Mouse (Mus musculus) midbrain, embryonic 13.5 days (tissue): Measurements from ENCODE around the gene Eif4enif1. TPM values are rescaled to one million over a fixed set of nuclear protein-coding genes. Genes with fewer than 3 reads are reported as not detected.
"Not testable (repeated sequence)": the region's sequence is repeated elsewhere in the genome, so short reads cannot be mapped to it uniquely, and the experiment has no call there.

Experiments used
- ATAC-seq: fragments of 200-750 bp; cut with Nextera tagmentation; 2 replicates; pipeline ENCODE4 v1.8.0; 2017; ENCODE audit warnings: mild to moderate bottlenecking, moderate TSS enrichment, moderate library complexity
- H3K27ac ChIP-seq: fragments of 300-500 bp; sonication (generic); 2 replicates; pipeline ENCODE4 v1.5.1; 2015; ENCODE audit warnings: inconsistent platforms, mild to moderate bottlenecking, moderate library complexity
- H3K27me3 ChIP-seq: fragments of 300-500 bp; sonication (generic); 2 replicates; pipeline ENCODE4 v1.6.1; 2015; ENCODE audit warnings: mild to moderate bottlenecking, inconsistent platforms
- H3K36me3 ChIP-seq: fragments of 300-500 bp; sonication (generic); 2 replicates; pipeline ENCODE4 v1.6.1; 2015; ENCODE audit warnings: mild to moderate bottlenecking, inconsistent platforms
- H3K4me1 ChIP-seq: fragments of 300-500 bp; sonication (generic); replicated peaks from 2 replicates; pipeline ENCODE4 v1.6.1; 2015; ENCODE audit warnings: inconsistent platforms
- H3K4me2 ChIP-seq: fragments of 300-500 bp; sonication (generic); replicated peaks from 2 replicates; pipeline ENCODE4 v1.6.1; 2015; ENCODE audit warnings: moderate library complexity, mild to moderate bottlenecking, inconsistent platforms
- H3K4me3 ChIP-seq: fragments of 300-500 bp; sonication (generic); replicated peaks from 2 replicates; pipeline ENCODE4 v1.5.1; 2015; ENCODE audit warnings: mild to moderate bottlenecking, inconsistent platforms
- H3K9ac ChIP-seq: fragments of 300-500 bp; sonication (generic); replicated peaks from 2 replicates; pipeline ENCODE4 v1.6.1; 2015; ENCODE audit warnings: mild to moderate bottlenecking, inconsistent platforms
- H3K9me3 ChIP-seq: fragments of 300-500 bp; sonication (generic); 2 replicates; pipeline ENCODE4 v1.6.1; 2016; ENCODE audit warnings: mild to moderate bottlenecking, inconsistent platforms
- WGBS: fragments of 180-500 bp; shearing (Covaris S2); methylation state at CpG from one replicate; pipeline ENCODE4 v1.1.7; 2015; 5-methylcytosine and 5-hydroxymethylcytosine counted together
- polyA plus RNA-seq: library from polyadenylated mRNA; unstranded; fragments of >200 nt; fragmentation: Nextera tagmentation; extraction: Ambion mirVana; gene quantifications from 2 replicates; pipeline ENCODE4 v1.2.1, GENCODE M21; 2015

The Eif4enif1 gene
- polyA plus RNA-seq, 1 experiment from 2014 or later: 54.4 TPM

DNA sequence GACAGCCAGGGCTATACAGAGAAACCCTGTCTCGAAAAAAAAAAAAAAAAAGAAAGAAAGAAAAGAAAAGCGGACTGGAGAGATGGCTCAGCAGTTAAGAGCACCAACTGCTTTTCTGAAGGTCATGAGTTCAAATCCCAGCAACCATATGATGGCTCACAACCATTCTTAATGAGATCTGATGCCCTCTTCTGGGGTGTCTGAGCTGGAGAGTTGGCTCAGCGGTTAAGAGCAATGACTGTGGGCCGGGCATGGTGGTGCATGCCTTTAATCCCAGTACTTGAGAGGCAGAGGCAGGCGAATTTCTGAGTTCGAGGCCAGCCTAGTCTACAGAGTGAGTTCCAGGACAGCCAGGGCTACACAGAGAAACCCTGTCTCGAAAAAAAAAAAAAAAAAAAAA is 1.6 kb upstream of the Eif4enif1 start:
- H3K9ac ChIP-seq, H3K4me3 ChIP-seq, H3K27me3 ChIP-seq, ATAC-seq, H3K27ac ChIP-seq, H3K4me2 ChIP-seq, H3K9me3 ChIP-seq, H3K36me3 ChIP-seq: not testable (repeated sequence)
- H3K4me1 ChIP-seq: peaks cover 17% of the 10 kb centered on the region
- WGBS: 95% methylated on average over 7 of the region's 7 CpGs

- H3K9me3 ChIP-seq: no peaks in the 10 kb centered on the region
- H3K4me2 ChIP-seq: peak overlapping the region; percentile 33
- WGBS: 8% methylated on average over 16 of the region's 16 CpGs
- H3K4me3 ChIP-seq: peak overlapping the region; percentile 41
- no peak overlapping the region for H3K9ac ChIP-seq
- peaks cover 15% of the 10 kb centered on the region for H3K36me3 ChIP-seq
- no peak overlapping the region for H3K27ac ChIP-seq
- H3K4me1 ChIP-seq: peaks cover 17% of the 10 kb centered on the region
- ATAC-seq: no peak
- H3K27me3 ChIP-seq: no peaks in the 10 kb centered on the region
Observed at GRCm38 (mm10) chr11:3201326-3202230, 614 bp upstream of the Eif4enif1 start.

DNA sequence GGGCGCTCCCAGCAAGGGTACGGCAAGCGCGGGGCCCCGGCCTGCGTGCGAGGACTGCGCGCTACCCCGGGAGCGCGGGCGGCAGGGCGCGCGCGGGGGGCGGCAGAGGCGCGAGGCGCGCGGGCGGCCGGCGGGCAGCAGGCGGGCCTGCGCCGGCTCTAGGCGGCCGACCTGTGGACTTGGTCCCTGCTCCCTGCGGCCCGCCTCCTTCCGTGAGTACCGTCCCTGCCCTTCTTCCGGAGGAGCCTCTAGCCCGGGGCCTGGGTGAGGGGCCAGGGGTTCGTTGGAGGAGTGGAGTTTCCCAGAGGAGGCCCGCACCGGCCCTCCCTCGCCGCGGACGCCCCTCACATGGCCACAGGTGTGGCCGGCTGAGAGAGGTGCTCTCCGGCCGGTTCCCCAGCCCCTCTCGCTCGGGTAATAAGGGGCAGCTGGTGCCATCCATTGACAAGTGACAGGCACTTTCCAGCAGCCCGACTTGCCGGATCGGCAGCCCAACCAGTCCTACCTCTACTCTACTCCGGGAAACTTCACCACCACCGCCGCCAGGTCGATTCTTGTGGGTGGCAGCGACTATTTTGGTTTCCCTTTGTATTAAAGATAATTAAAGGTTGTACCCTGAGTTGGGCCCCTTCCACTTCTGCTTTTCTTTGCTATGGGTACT is 719 bp downstream of the Eif4enif1 start:
- H3K27me3 ChIP-seq: no peaks in the 10 kb centered on the region
- ATAC-seq: peak; percentile 52
- WGBS: 1% methylated on average over 26 of the region's 57 CpGs
- no peaks in the 10 kb centered on the region for H3K9me3 ChIP-seq
- H3K4me2 ChIP-seq: peak overlapping the region; percentile 44
- peaks cover 24% of the 10 kb centered on the region for H3K36me3 ChIP-seq
- H3K4me3 ChIP-seq: peak overlapping the region; percentile 41
- peak overlapping the region; percentile 55 for H3K9ac ChIP-seq
- peaks cover 17% of the 10 kb centered on the region for H3K4me1 ChIP-seq
- peak overlapping the region; percentile 16 for H3K27ac ChIP-seq

DNA sequence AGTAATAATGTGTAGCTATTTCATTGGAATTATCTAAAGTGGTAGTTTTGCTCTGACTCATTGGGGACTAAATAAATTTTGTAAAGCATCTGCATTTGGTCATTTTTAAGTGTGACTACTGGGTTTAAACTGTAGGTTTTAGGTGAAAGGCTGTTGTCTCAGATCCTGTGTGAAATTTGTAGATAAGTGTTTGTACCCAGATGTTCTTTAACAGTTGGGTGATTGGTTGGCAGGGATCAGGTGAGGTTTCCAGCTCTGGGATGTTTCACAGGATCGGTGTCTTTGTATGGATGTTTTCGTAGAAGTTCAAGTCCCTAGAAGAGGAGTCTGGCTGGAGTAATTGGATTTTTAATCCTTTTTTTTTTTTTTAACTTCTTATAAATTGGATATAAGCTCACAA is 1.6 kb downstream of the Eif4enif1 start:
- Histone ChIP-seq H3K36me3 (peaks cover 31% of the 10 kb centered on the region), H3K27ac (no peak overlapping the region), H3K27me3 (no peaks in the 10 kb centered on the region), H3K4me1 (peaks cover 17% of the 10 kb centered on the region), H3K9ac (no peak overlapping the region), H3K4me3 (peak overlapping the region; percentile 41), H3K9me3 (no peaks in the 10 kb centered on the region), H3K4me2 (peak overlapping the region; percentile 44)
- ATAC-seq: no peak
- WGBS: 92% methylated on average over 2 of the region's 2 CpGs

DNA sequence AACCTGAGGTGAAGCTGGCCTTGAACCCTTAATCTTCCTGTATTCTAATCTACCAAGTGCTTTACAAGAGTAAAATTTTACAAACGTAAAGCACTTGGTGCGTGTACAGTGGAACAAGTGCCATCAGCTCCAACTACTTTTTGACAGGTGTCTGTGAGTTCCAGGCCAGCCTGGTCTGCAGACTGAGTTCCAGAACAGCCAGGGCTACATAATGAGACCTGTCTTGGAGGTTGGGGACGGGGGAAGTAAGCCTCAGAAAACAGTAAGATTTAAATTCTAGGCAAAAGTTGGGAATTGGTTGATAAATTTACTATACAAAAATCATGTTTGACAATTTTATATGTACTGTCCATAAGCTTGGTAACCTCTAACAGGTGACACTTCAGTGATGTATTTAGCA is 3.0 kb downstream of the Eif4enif1 start:
- Histone ChIP-seq H3K4me2 (no peak overlapping the region), H3K9me3 (no peaks in the 10 kb centered on the region), H3K27ac (no peak overlapping the region), H3K4me3 (no peak overlapping the region), H3K9ac (no peak overlapping the region), H3K36me3 (peaks cover 42% of the 10 kb centered on the region), H3K4me1 (peaks cover 17% of the 10 kb centered on the region), H3K27me3 (no peaks in the 10 kb centered on the region)
- 95% methylated on average over 3 of the region's 3 CpGs for WGBS
- no peak for ATAC-seq

GRCm38 (mm10) chr11:3206783-3207182 is 4.6 kb downstream of the Eif4enif1 start:
- H3K36me3 ChIP-seq: peaks cover 48% of the 10 kb centered on the region
- H3K4me1 ChIP-seq: peaks cover 17% of the 10 kb centered on the region
- WGBS: 96% methylated on average over 3 of the region's 3 CpGs
- H3K9me3 ChIP-seq: no peaks in the 10 kb centered on the region
- ATAC-seq: no peak
- no peak overlapping the region for H3K4me3 ChIP-seq
- H3K27me3 ChIP-seq: no peaks in the 10 kb centered on the region
- H3K4me2 ChIP-seq: no peak overlapping the region
- H3K27ac ChIP-seq: no peak overlapping the region
- no peak overlapping the region for H3K9ac ChIP-seq

GRCm38 (mm10) chr11:3212526-3212925 is 10.3 kb downstream of the Eif4enif1 start:
- Histone ChIP-seq H3K9ac (no peak overlapping the region), H3K27me3 (no peaks in the 10 kb centered on the region), H3K36me3 (peaks cover 70% of the 10 kb centered on the region), H3K9me3 (no peaks in the 10 kb centered on the region), H3K4me3 (no peak overlapping the region), H3K4me1 (no peaks in the 10 kb centered on the region), H3K4me2 (no peak overlapping the region), H3K27ac (no peak overlapping the region)
- ATAC-seq: no peak
- 88% methylated on average over 1 of the region's 1 CpGs for WGBS

- WGBS: 84% methylated on average over 5 of the region's 5 CpGs
- H3K9me3 ChIP-seq: no peaks in the 10 kb centered on the region
- H3K4me2 ChIP-seq: no peak overlapping the region
- H3K27ac ChIP-seq: no peak overlapping the region
- peaks cover 78% of the 10 kb centered on the region for H3K36me3 ChIP-seq
- no peak for ATAC-seq
- H3K27me3 ChIP-seq: no peaks in the 10 kb centered on the region
- H3K4me1 ChIP-seq: no peaks in the 10 kb centered on the region
- H3K9ac ChIP-seq: no peak overlapping the region
- H3K4me3 ChIP-seq: no peak overlapping the region
Observed at GRCm38 (mm10) chr11:3223105-3223504, 20.9 kb downstream of the Eif4enif1 start.

DNA sequence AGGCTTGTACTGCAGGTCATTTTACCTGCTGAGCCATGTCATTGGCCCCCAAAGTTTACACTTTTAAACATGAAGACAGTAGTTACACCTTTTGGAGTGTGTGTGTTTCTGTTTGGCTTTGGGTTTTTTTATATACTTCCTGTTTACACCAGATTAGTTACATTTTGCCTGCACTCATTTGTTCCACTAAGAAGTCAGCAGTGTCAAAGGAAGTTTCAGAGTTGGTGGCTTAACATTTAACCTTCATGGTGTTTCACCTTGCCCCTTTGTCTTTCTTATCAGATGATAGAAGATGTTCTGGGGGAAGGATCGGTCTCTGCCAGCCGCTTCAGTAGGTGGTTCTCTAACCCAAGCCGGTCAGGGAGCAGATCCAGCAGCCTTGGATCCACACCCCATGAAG is 24.9 kb downstream of the Eif4enif1 start:
- Histone ChIP-seq H3K9me3 (no peaks in the 10 kb centered on the region), H3K9ac (no peak overlapping the region), H3K4me2 (no peak overlapping the region), H3K27me3 (no peaks in the 10 kb centered on the region), H3K27ac (no peak overlapping the region), H3K4me3 (no peak overlapping the region), H3K4me1 (no peaks in the 10 kb centered on the region), H3K36me3 (peaks cover 80% of the 10 kb centered on the region)
- WGBS: 100% methylated on average over 3 of the region's 3 CpGs
- ATAC-seq: no peak

- Histone ChIP-seq H3K9ac (no peak overlapping the region), H3K9me3 (no peaks in the 10 kb centered on the region), H3K27ac (no peak overlapping the region), H3K27me3 (no peaks in the 10 kb centered on the region), H3K4me3 (no peak overlapping the region), H3K4me1 (no peaks in the 10 kb centered on the region), H3K36me3 (peaks cover 82% of the 10 kb centered on the region), H3K4me2 (no peak overlapping the region)
- WGBS: 92% methylated on average over 3 of the region's 3 CpGs
- no peak for ATAC-seq
Observed at GRCm38 (mm10) chr11:3232248-3232647, 30.1 kb downstream of the Eif4enif1 start.

GRCm38 (mm10) chr11:3233704-3234103 is 31.5 kb downstream of the Eif4enif1 start:
- H3K27ac ChIP-seq: no peak overlapping the region
- no peak overlapping the region for H3K9ac ChIP-seq
- H3K4me1 ChIP-seq: no peaks in the 10 kb centered on the region
- no peak for ATAC-seq
- H3K27me3 ChIP-seq: no peaks in the 10 kb centered on the region
- H3K36me3 ChIP-seq: peaks cover 86% of the 10 kb centered on the region
- H3K4me2 ChIP-seq: no peak overlapping the region
- H3K4me3 ChIP-seq: no peak overlapping the region
- no peaks in the 10 kb centered on the region for H3K9me3 ChIP-seq
- WGBS: 95% methylated on average over 4 of the region's 4 CpGs

- Histone ChIP-seq H3K4me2 (no peak overlapping the region), H3K4me1 (no peaks in the 10 kb centered on the region), H3K36me3 (peaks cover 86% of the 10 kb centered on the region), H3K27me3 (no peaks in the 10 kb centered on the region), H3K27ac (no peak overlapping the region), H3K9me3 (no peaks in the 10 kb centered on the region), H3K4me3 (no peak overlapping the region), H3K9ac (no peak overlapping the region)
- no peak for ATAC-seq
- 89% methylated on average over 5 of the region's 5 CpGs for WGBS
Observed at GRCm38 (mm10) chr11:3235277-3235676, 33.1 kb downstream of the Eif4enif1 start.
